7 mouse cellular contexts compared by ENCODE assay signal in the genomic region with DNA sequence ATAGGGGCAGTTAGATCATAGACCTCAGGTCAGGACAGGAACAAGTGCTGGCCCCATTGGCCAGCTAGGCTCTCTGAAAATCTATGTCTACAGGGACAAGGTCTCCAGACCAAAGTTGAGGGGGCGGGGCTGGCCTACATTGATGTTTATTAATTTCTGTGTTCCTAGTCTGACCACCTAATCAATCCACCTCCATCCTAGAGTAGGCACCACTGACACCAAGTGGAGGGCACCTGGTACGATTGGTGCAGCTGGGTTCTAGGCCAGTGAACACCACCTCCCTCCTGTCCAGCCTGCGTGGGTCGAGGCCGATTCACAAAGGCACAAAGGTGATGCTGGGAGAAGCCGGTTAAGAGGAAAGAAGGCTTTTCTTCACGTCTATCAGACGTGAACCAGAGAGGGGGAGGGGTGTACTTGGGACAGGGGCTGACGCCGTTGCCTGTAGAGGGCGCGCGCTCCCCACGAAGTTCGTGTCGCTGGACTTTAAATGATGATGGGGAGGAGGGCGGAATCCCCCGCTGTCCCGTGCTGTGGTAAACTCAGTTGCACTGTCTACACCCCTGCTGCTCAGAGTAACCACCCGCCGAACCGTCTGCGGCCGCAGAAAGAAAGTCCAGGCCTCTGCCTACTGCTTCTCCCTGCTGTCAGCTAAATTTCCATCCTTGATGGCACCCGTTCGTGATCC. TPM values are rescaled to one million over a fixed set of nuclear protein-coding genes. Genes with fewer than 3 reads are reported as not detected.
A peak's percentile ranks its signal among the peaks of the same experiment; 100 is the strongest.
DNase-seq lines count a peak whose midpoint lies in the region; ATAC-seq and TF ChIP-seq lines count a peak whose summit lies in the region.

No protein-coding gene starts in this region.

- TF ChIP-seq POLR2A in small intestine, adult 2 months (IDR thresholded peaks at IDR 0.05; ENCODE audit: low read depth, low read length), result no peak

- H3K9ac ChIP-seq in forebrain, embryonic 14.5 days (ENCODE audit: low read length), result 0 out of 2 replicates have a peak overlapping the region, but pooled peaks have one; percentile 3

- peak; percentile 87 for TF ChIP-seq CTCF in small intestine, adult 2 months (IDR thresholded peaks at IDR 0.05; ENCODE audit: extremely low read depth, insufficient read length, insufficient replicate concordance, low read depth, low read length)

- peaks cover 33% of the 10 kb centered on the region for H3K36me3 ChIP-seq in forebrain, embryonic 14.5 days (ENCODE audit: control insufficient read depth, insufficient read depth, low read length)
- H3K36me3 ChIP-seq in megakaryocyte, embryonic 14.5 days (replicated peaks; ENCODE audit: low read length), result peaks cover 7% of the 10 kb centered on the region
- peaks cover 6% of the 10 kb centered on the region; the same call in 1 of the 2 replicates for H3K36me3 ChIP-seq in small intestine, adult 2 months (ENCODE audit: control insufficient read depth, insufficient read depth, low read length)

- no peaks in the 10 kb centered on the region for H3K9me3 ChIP-seq in forebrain, embryonic 14.5 days (replicated peaks; ENCODE audit: control insufficient read depth, low read length)
- no peaks in the 10 kb centered on the region for H3K9me3 ChIP-seq in megakaryocyte, embryonic 14.5 days

- H3K4me2 ChIP-seq in forebrain, embryonic 14.5 days (ENCODE audit: low read length), result peak overlapping the region; percentile 42

- H3K27ac ChIP-seq in brown adipose tissue, adult 24 weeks (replicated peaks; ENCODE audit: low read depth, low read length), result no peak overlapping the region
- no peak overlapping the region for H3K27ac ChIP-seq in forebrain, embryonic 14.5 days (ENCODE audit: low read depth, low read length)
- H3K27ac ChIP-seq in small intestine, adult 2 months (ENCODE audit: insufficient read depth, low read depth, low read length), result no peak overlapping the region

- peak overlapping the region; percentile 7; the same call in 1 of the 2 replicates for H3K4me3 ChIP-seq in brown adipose tissue, adult 24 weeks (ENCODE audit: insufficient read depth, low read depth, low read length)
- H3K4me3 ChIP-seq in forebrain, embryonic 14.5 days (ENCODE audit: low read depth, low read length), result peak overlapping the region; percentile 19
- H3K4me3 ChIP-seq in megakaryocyte, embryonic 14.5 days (replicated peaks), result peak overlapping the region; percentile 67
- peak overlapping the region; percentile 21 for H3K4me3 ChIP-seq in small intestine, adult 2 months (ENCODE audit: low read depth, low read length)

- peak; percentile 81 for DNase-seq in Muller cell, postnatal 12 days (ENCODE audit: inconsistent ontology term)
- DNase-seq in forebrain, embryonic 14.5 days (ENCODE audit: low spot score), result peak; percentile 88
- DNase-seq in heart, postnatal 4 days, result peak; percentile 92
- peak; percentile 77 to 92 for DNase-seq in layer of hippocampus, postnatal 25 days (ENCODE audit: extremely low spot score in 1 of 2, low spot score in 1 of 2)

- WGBS in forebrain, embryonic 14.5 days, result under 1% methylated on average over 26 of the region's 26 CpGs
- WGBS in small intestine, adult 2 months, result 4% methylated on average over 26 of the region's 26 CpGs

- ATAC-seq in forebrain, embryonic 14.5 days, result peak; percentile 67

- H3K27me3 ChIP-seq in forebrain, embryonic 14.5 days (replicated peaks; ENCODE audit: control insufficient read depth, insufficient read depth, low read length), result peaks cover 41% of the 10 kb centered on the region
- peaks cover 91% of the 10 kb centered on the region for H3K27me3 ChIP-seq in megakaryocyte, embryonic 14.5 days (replicated peaks)
- H3K27me3 ChIP-seq in small intestine, adult 2 months (ENCODE audit: control insufficient read depth, insufficient read depth, low read length), result peaks cover 30% of the 10 kb centered on the region

- no peaks in the 10 kb centered on the region for H3K4me1 ChIP-seq in brown adipose tissue, adult 24 weeks (ENCODE audit: control insufficient read depth, insufficient read depth, insufficient read length, low read length)
- peaks cover 28% of the 10 kb centered on the region for H3K4me1 ChIP-seq in forebrain, embryonic 14.5 days (ENCODE audit: control insufficient read depth, insufficient read depth, low read length)
- peaks cover 32% of the 10 kb centered on the region for H3K4me1 ChIP-seq in megakaryocyte, embryonic 14.5 days
- H3K4me1 ChIP-seq in small intestine, adult 2 months (ENCODE audit: control insufficient read depth, insufficient read depth, insufficient read length, low read length), result peaks cover 8% of the 10 kb centered on the region

RNA-seq across cellular contexts. Expression of gene Cbx8, which starts 6.8 kb away (rescaled TPM):
- polyA plus RNA-seq in brown adipose tissue, adult 24 weeks (2012; ENCODE audit: insufficient read depth, insufficient read length, missing spikeins), result 4.7 and 9.1 TPM in 2 replicates
- 12.8 and 15.0 TPM in 2 replicates for polyA plus RNA-seq in forebrain, embryonic 14.5 days (2014; fragmentation: Nextera tagmentation; extraction: Ambion mirVana)
- 1 to 10 TPM; 5.6 to 5.7 TPM for total RNA-seq in heart, postnatal 4 days (2021)
- 10 to 100 TPM; 13.8 to 16.7 TPM for total RNA-seq in layer of hippocampus, postnatal 25 days (2021)
- polyA plus RNA-seq in megakaryocyte, embryonic 14.5 days (2012; ENCODE audit: insufficient read depth, low replicate concordance), result 2.7 and 7.4 TPM in 2 replicates
- 4.4 and 4.7 TPM in 2 replicates for polyA plus RNA-seq in small intestine, adult 2 months (2012; rRNA removed)

RNA-seq across cellular contexts. Expression of gene Cbx2, which starts 11.3 kb away (rescaled TPM):
- polyA plus RNA-seq in brown adipose tissue, adult 24 weeks (2012; ENCODE audit: insufficient read depth, insufficient read length, missing spikeins), result 0.91 and 1.1 TPM in 2 replicates
- 19.2 and 22.1 TPM in 2 replicates for polyA plus RNA-seq in forebrain, embryonic 14.5 days (2014; fragmentation: Nextera tagmentation; extraction: Ambion mirVana)
- 1 to 10 TPM; 7.6 to 7.8 TPM for total RNA-seq in heart, postnatal 4 days (2021)
- 1 to 10 TPM; 4.0 to 4.4 TPM for total RNA-seq in layer of hippocampus, postnatal 25 days (2021)
- polyA plus RNA-seq in megakaryocyte, embryonic 14.5 days (2012; ENCODE audit: insufficient read depth, low replicate concordance), result 0.46 TPM in 1 of 2 replicates, not detected in the other
- polyA plus RNA-seq in small intestine, adult 2 months (2012; rRNA removed), result 1.6 and 3.1 TPM in 2 replicates

RNA-seq across cellular contexts. Expression of gene Enpp7, which starts 46.0 kb away (rescaled TPM):
- not detected in 2 replicates for polyA plus RNA-seq in brown adipose tissue, adult 24 weeks (2012; ENCODE audit: insufficient read depth, insufficient read length, missing spikeins)
- not detected in 2 replicates for polyA plus RNA-seq in forebrain, embryonic 14.5 days (2014; fragmentation: Nextera tagmentation; extraction: Ambion mirVana)
- total RNA-seq in heart, postnatal 4 days (2021), result not detected
- not detected for total RNA-seq in layer of hippocampus, postnatal 25 days (2021)
- polyA plus RNA-seq in megakaryocyte, embryonic 14.5 days (2012; ENCODE audit: insufficient read depth, low replicate concordance), result not detected in 2 replicates
- polyA plus RNA-seq in small intestine, adult 2 months (2012; rRNA removed), result 10.8 and 2,214 TPM in 2 replicates

RNA-seq across cellular contexts. Expression of gene Cbx4, which starts 52.0 kb away (rescaled TPM):
- polyA plus RNA-seq in brown adipose tissue, adult 24 weeks (2012; ENCODE audit: insufficient read depth, insufficient read length, missing spikeins), result 37.3 and 37.4 TPM in 2 replicates
- 9.3 and 14.5 TPM in 2 replicates for polyA plus RNA-seq in forebrain, embryonic 14.5 days (2014; fragmentation: Nextera tagmentation; extraction: Ambion mirVana)
- total RNA-seq in heart, postnatal 4 days (2021), result 10 to 100 TPM; 30.5 to 34.9 TPM
- total RNA-seq in layer of hippocampus, postnatal 25 days (2021), result 10 to 100 TPM; 62.1 to 67.7 TPM
- polyA plus RNA-seq in megakaryocyte, embryonic 14.5 days (2012; ENCODE audit: insufficient read depth, low replicate concordance), result 49.2 and 111 TPM in 2 replicates
- 4.2 and 7.6 TPM in 2 replicates for polyA plus RNA-seq in small intestine, adult 2 months (2012; rRNA removed)

Comparison
In these comparisons a context has a peak if more than half of its experiments do, and no peak if none do; other contexts are left out.
1. H3K4me3 ChIP-seq: peak in every context shown above with its lines; median percentile 67 in megakaryocyte, embryonic 14.5 days; 21 in small intestine, adult 2 months; 19 in forebrain, embryonic 14.5 days; 7 in brown adipose tissue, adult 24 weeks.
2. RNA of gene Enpp7, which starts 46.0 kb away (polyA plus RNA-seq): 10.8 to 2,214 TPM in small intestine, adult 2 months; not detected in brown adipose tissue, adult 24 weeks, not detected in forebrain, embryonic 14.5 days and not detected in megakaryocyte, embryonic 14.5 days; every median in the first group is over 10 times any median in the second.
3. Peak in every context shown above with its lines, with median percentiles within 50 percentile points of each other: DNase-seq.